Mouse (Mus musculus) kidney, postnatal 0 days (tissue): ENCODE measurements around the gene Wdr20. TPM values are rescaled to one million over a fixed set of nuclear protein-coding genes. Genes with fewer than 3 reads are reported as not detected.

ENCODE experiments used
- ATAC-seq: fragments of 200-750 bp; cut with Nextera tagmentation; replicated peaks from 2 replicates; pipeline ENCODE4 v1.8.0; 2017; ENCODE audit warnings: low read depth, moderate number of reproducible peaks, moderate TSS enrichment, moderate library complexity; ENCODE audit not compliant: low FRiP score
- DNase-seq: peaks from one replicate; pipeline ENCODE4 v3.0.0-alpha.2; 2016; ENCODE audit warnings: low spot score
- H3K27ac ChIP-seq: fragments of 300-500 bp; sonication (generic); 2 replicates; pipeline ENCODE4 v1.5.1; 2014; ENCODE audit warnings: mild to moderate bottlenecking
- H3K27me3 ChIP-seq: fragments of 300-500 bp; sonication (generic); 2 replicates; pipeline ENCODE4 v1.6.1; 2014; ENCODE audit warnings: low read length, mixed read lengths; ENCODE audit not compliant: insufficient read depth
- H3K36me3 ChIP-seq: fragments of 300-500 bp; sonication (generic); 2 replicates; pipeline ENCODE4 v1.6.1; 2014; ENCODE audit warnings: low read length, mixed read lengths; ENCODE audit not compliant: insufficient read depth
- H3K4me1 ChIP-seq: fragments of 300-500 bp; sonication (generic); replicated peaks from 2 replicates; pipeline ENCODE4 v1.6.1; 2014; ENCODE audit warnings: antibody characterized with exemption, low read length, mixed read lengths; ENCODE audit not compliant: insufficient read depth
- H3K4me2 ChIP-seq: fragments of 300-500 bp; sonication (generic); 2 replicates; pipeline ENCODE4 v1.6.1; 2014; ENCODE audit warnings: mild to moderate bottlenecking, low read length, moderate library complexity, mixed read lengths
- H3K4me3 ChIP-seq: fragments of 300-500 bp; sonication (generic); replicated peaks from 2 replicates; pipeline ENCODE4 v1.5.1; 2014; ENCODE audit warnings: low read depth, low read length
- H3K9ac ChIP-seq: fragments of 300-500 bp; sonication (generic); 2 replicates; pipeline ENCODE4 v1.6.1; 2014; ENCODE audit warnings: low read depth, low read length
- H3K9me3 ChIP-seq: fragments of 300-500 bp; sonication (generic); replicated peaks from 2 replicates; pipeline ENCODE4 v1.6.1; 2016; ENCODE audit warnings: low read length, inconsistent platforms, mixed read lengths
- CTCF ChIP-seq: IDR thresholded peaks from 2 replicates; pipeline ENCODE4 v1.5.1; 2016; ENCODE audit warnings: antibody characterized with exemption, low read depth, mild to moderate bottlenecking, moderate library complexity
- WGBS: fragments of 180-500 bp; shearing (Covaris S2); extraction: QIAGEN DNeasy Blood & Tissue Kit; methylation state at CpG from one replicate; pipeline ENCODE4 v1.1.7; 2014; 5-methylcytosine and 5-hydroxymethylcytosine counted together
- polyA plus RNA-seq: library from polyadenylated mRNA; unstranded; fragments of >200 nt; fragmentation: Nextera tagmentation; extraction: Ambion mirVana; gene quantifications from 2 replicates; pipeline ENCODE4 v1.2.1, GENCODE M21; 2015

The Wdr20 gene
- polyA plus RNA-seq, 1 experiment from 2014 or later: 18.6 TPM

- ATAC-seq (no peak), DNase-seq (no peak)
- H3K27me3 ChIP-seq: no peaks in the 10 kb centered on the region
- TF ChIP-seq CTCF: no peak
- H3K9ac ChIP-seq: no peak overlapping the region
- no peak overlapping the region for H3K4me2 ChIP-seq
- 72% methylated on average over 10 of the region's 10 CpGs for WGBS
- no peak overlapping the region for H3K4me3 ChIP-seq
- H3K4me1 ChIP-seq: no peaks in the 10 kb centered on the region
- H3K9me3 ChIP-seq: no peaks in the 10 kb centered on the region
- H3K27ac ChIP-seq: no peak overlapping the region
- peaks cover 6% of the 10 kb centered on the region; the same call in 1 of the 2 replicates for H3K36me3 ChIP-seq
Observed at GRCm38 (mm10) chr12:110750770-110751439, 13.2 kb downstream of the Wdr20 start.

- Histone ChIP-seq H3K27me3 (no peaks in the 10 kb centered on the region), H3K4me3 (no peak overlapping the region), H3K4me1 (no peaks in the 10 kb centered on the region), H3K4me2 (no peak overlapping the region), H3K9ac (no peak overlapping the region), H3K36me3 (peaks cover 6% of the 10 kb centered on the region; the same call in 1 of the 2 replicates), H3K27ac (no peak overlapping the region), H3K9me3 (no peaks in the 10 kb centered on the region)
- ATAC-seq (no peak), DNase-seq (no peak)
- TF ChIP-seq CTCF: no peak
Observed at GRCm38 (mm10) chr12:110752703-110753102, 15.0 kb downstream of the Wdr20 start.

GRCm38 (mm10) chr12:110753976-110754375 lies 16.2 kb downstream of the Wdr20 start:
- no peak overlapping the region for H3K9ac ChIP-seq
- H3K9me3 ChIP-seq: no peaks in the 10 kb centered on the region

DNA sequence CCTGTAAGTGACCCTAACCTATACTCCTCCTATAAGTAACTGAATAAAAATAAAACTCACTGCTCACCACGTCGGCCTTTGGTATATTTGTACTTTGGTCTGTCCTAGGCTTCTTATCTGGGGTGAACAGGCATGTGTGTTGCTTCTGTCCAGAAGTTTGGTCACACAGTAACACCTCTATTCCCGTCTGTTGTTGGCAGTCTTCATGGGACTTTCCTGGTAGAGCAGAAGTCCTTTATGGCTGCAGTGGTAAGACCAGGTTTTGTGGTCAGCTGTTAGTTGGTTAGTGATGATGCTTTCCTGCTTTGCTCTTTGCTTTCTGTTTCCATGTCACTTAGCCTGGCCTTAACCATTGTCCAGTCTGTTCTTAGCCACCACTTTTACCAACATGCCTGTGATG lies 19.4 kb downstream of the Wdr20 start:
- no peak for TF ChIP-seq CTCF
- Histone ChIP-seq H3K27ac (no peak overlapping the region), H3K27me3 (no peaks in the 10 kb centered on the region), H3K4me2 (no peak overlapping the region), H3K4me1 (no peaks in the 10 kb centered on the region), H3K4me3 (no peak overlapping the region), H3K9me3 (no peaks in the 10 kb centered on the region), H3K9ac (no peak overlapping the region), H3K36me3 (peaks cover 6% of the 10 kb centered on the region; the same call in 1 of the 2 replicates)
- no peak for DNase-seq
- WGBS: 80% methylated on average over 3 of the region's 3 CpGs
- no peak for ATAC-seq

More at GRCm38 (mm10) chr12:110753976-110754375, 16.2 kb downstream of the Wdr20 start:
- no peak overlapping the region for H3K27ac ChIP-seq
- H3K4me2 ChIP-seq: no peak overlapping the region
- no peaks in the 10 kb centered on the region for H3K27me3 ChIP-seq
- no peak overlapping the region for H3K4me3 ChIP-seq
- peaks cover 6% of the 10 kb centered on the region; the same call in 1 of the 2 replicates for H3K36me3 ChIP-seq
- ATAC-seq (no peak), DNase-seq (no peak)
- 100% methylated on average over 4 of the region's 4 CpGs for WGBS
- H3K4me1 ChIP-seq: no peaks in the 10 kb centered on the region
- TF ChIP-seq CTCF: no peak

DNA sequence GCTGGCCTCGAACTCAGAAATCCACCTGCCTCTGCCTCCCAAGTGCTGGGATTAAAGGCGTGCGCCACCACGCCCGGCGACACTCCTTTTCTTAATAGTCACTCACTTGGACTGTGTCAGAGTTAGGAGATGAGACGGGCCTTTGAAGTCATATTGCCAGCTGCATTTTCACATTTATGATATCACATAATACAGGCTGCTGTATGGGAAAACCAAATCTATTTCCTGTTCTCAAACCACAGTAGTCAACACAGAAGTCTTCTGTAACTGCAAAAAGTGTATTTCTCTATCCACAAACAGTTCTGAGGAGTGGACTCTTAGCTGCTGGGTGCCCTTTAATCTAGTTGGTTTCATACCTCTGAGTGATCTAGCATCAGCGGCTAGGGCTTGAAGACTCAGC lies 21.2 kb downstream of the Wdr20 start:
- no peak for TF ChIP-seq CTCF
- H3K4me1 ChIP-seq: no peaks in the 10 kb centered on the region
- no peak for DNase-seq
- 91% methylated on average over 7 of the region's 8 CpGs for WGBS
- no peak overlapping the region for H3K4me2 ChIP-seq
- H3K9ac ChIP-seq: no peak overlapping the region
- no peak for ATAC-seq
- H3K27me3 ChIP-seq: no peaks in the 10 kb centered on the region
- peaks cover 6% of the 10 kb centered on the region; the same call in 1 of the 2 replicates for H3K36me3 ChIP-seq
- H3K27ac ChIP-seq: no peak overlapping the region
- no peaks in the 10 kb centered on the region for H3K9me3 ChIP-seq
- no peak overlapping the region for H3K4me3 ChIP-seq

- no peak for DNase-seq
- Histone ChIP-seq H3K9me3 (no peaks in the 10 kb centered on the region), H3K27me3 (no peaks in the 10 kb centered on the region), H3K4me1 (no peaks in the 10 kb centered on the region), H3K36me3 (no peaks in the 10 kb centered on the region), H3K4me2 (no peak overlapping the region), H3K27ac (no peak overlapping the region), H3K9ac (no peak overlapping the region), H3K4me3 (no peak overlapping the region)
- no peak for TF ChIP-seq CTCF
- no peak for ATAC-seq
- 69% methylated on average over 2 of the region's 2 CpGs for WGBS
Observed at GRCm38 (mm10) chr12:110762321-110762720, 24.6 kb downstream of the Wdr20 start.
